Mouse (Mus musculus) intestine, postnatal 0 days (tissue): ENCODE data around the gene Prmt3. TPM values are rescaled to one million over a fixed set of nuclear protein-coding genes. Genes with fewer than 3 reads are reported as not detected.

Source experiments
- ATAC-seq: fragments of 200-750 bp; cut with Nextera tagmentation; 2 replicates; pipeline ENCODE4 v1.8.0; 2017; ENCODE audit warnings: mild to moderate bottlenecking, moderate TSS enrichment, moderate library complexity
- H3K27ac ChIP-seq: fragments of 300-500 bp; sonication (generic); 2 replicates; pipeline ENCODE4 v1.5.1; 2014; ENCODE audit warnings: mild to moderate bottlenecking, low read depth, low read length, moderate library complexity
- H3K27me3 ChIP-seq: fragments of 300-500 bp; sonication (generic); replicated peaks from 2 replicates; pipeline ENCODE4 v1.6.1; 2014; ENCODE audit warnings: low read length, mixed read lengths; ENCODE audit not compliant: control insufficient read depth, insufficient read depth
- H3K36me3 ChIP-seq: fragments of 300-500 bp; sonication (generic); 2 replicates; pipeline ENCODE4 v1.6.1; 2014; ENCODE audit warnings: mild to moderate bottlenecking, moderate library complexity; ENCODE audit not compliant: control insufficient read depth, insufficient read depth
- H3K4me1 ChIP-seq: fragments of 300-500 bp; sonication (generic); replicated peaks from 2 replicates; pipeline ENCODE4 v1.6.1; 2014; ENCODE audit warnings: antibody characterized with exemption, low read length, mixed read lengths; ENCODE audit not compliant: control insufficient read depth, insufficient read depth
- H3K4me2 ChIP-seq: fragments of 300-500 bp; sonication (generic); replicated peaks from 2 replicates; pipeline ENCODE4 v1.6.1; 2014; ENCODE audit warnings: low read depth, mild to moderate bottlenecking, moderate library complexity
- H3K4me3 ChIP-seq: fragments of 300-500 bp; sonication (generic); 2 replicates; pipeline ENCODE4 v1.5.1; 2014; ENCODE audit warnings: low read depth, low read length
- H3K9ac ChIP-seq: fragments of 300-500 bp; sonication (generic); 2 replicates; pipeline ENCODE4 v1.6.1; 2014; ENCODE audit warnings: mild to moderate bottlenecking, low read depth, low read length
- H3K9me3 ChIP-seq: fragments of 300-500 bp; sonication (generic); 2 replicates; pipeline ENCODE4 v1.6.1; 2016; ENCODE audit warnings: mixed run types; ENCODE audit not compliant: control insufficient read depth
- CTCF ChIP-seq: sonication (generic); IDR thresholded peaks from 2 replicates; pipeline ENCODE4 v1.5.1; 2016; ENCODE audit warnings: low read depth, mild to moderate bottlenecking, control low read depth, antibody characterized with exemption, moderate library complexity
- WGBS: fragments of 180-500 bp; shearing (Covaris S2); extraction: QIAGEN DNeasy Blood & Tissue Kit; methylation state at CpG from one replicate; pipeline ENCODE4 v1.1.7; 2014; 5-methylcytosine and 5-hydroxymethylcytosine counted together
- polyA plus RNA-seq: library from polyadenylated mRNA; unstranded; fragments of >200 nt; fragmentation: Nextera tagmentation; extraction: Ambion mirVana; gene quantifications from 2 replicates; pipeline ENCODE4 v1.2.1, GENCODE M21; 2015

Gene Prmt3
- polyA plus RNA-seq: 15.7 and 16.9 TPM in 2 replicates

DNA sequence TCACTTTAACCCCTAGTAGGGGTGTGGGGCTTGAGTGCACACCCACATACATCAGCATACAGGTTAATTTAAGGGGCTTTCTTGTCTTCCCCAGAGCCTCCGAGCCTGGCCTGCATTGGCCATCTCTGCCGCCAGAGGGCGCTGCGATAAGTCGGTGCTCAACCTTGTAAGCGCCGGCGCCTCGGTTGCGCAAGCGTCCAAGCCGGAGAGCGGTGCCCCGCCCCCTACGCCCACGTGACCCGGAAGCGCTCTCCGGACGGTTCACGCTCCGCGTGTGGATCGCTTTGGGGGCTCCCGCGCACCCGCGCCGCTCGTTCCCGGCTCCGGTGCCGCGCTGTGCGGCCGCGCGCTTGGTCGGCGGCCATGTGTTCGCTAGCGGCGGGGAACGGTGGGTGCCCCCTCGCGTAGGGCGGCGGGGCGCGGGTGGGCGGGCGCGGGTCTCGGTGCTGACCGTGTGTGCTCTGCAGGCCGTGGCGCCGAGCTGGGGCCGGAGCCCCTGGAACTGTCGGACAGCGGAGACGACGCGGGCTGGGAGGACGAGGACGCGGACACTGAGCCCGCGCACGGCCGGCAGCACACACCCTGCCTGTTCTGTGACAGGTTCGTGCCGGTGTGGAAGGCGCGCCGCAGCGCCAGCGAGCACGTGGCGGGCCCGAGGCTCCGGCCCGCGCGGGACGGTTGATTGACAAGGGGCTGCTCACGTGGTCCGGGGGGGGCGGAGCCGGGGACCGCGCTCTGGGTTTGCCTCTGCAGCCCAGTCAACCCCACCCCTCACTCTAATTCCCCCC lies at the start of gene Prmt3:
Prmt3 (plus strand) TSS at position 233 of the 788 bp plus-strand sequence.
- peak; percentile 98 for TF ChIP-seq CTCF
- Histone ChIP-seq H3K36me3 (peaks cover 13% of the 10 kb centered on the region), H3K9ac (peak within 1 kb of the TSS; percentile 86), H3K9me3 (no peaks in the 10 kb centered on the region), H3K4me3 (peak within 1 kb of the TSS; percentile 74), H3K4me2 (peak within 1 kb of the TSS; percentile 97), H3K4me1 (no peaks in the 10 kb centered on the region), H3K27me3 (no peaks in the 10 kb centered on the region), H3K27ac (peak within 1 kb of the TSS; percentile 60; the same call in 1 of the 2 replicates)
- under 1% methylated on average over 91 of the region's 92 CpGs for WGBS
- ATAC-seq: peak; percentile 93

DNA sequence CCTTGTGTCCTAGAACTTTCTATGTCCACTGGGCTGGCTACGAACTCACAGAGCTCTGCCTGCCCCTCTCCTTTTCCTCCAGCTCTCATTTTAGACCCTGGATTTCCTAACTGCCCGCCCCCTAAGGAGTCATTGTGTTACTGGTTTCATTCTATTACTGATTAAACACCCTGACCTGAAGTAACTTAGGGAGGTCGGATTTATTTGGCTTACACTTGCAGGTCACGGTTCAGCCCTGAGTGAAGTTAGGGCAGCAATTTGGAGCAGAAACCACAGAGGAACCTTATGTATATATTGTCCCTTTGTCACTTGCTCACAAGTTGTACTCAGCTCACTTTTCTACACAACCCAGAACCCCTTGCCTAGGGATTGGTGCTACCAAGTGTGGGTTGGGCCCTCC lies 43.8 kb upstream of the Prmt3 start:
- TF ChIP-seq CTCF: no peak
- 0 out of 2 replicates have a peak, but pooled peaks cover 2% of the 10 kb centered on the region for H3K9me3 ChIP-seq
- H3K4me2 ChIP-seq: no peak overlapping the region
- no peaks in the 10 kb centered on the region for H3K27me3 ChIP-seq
- H3K4me1 ChIP-seq: no peaks in the 10 kb centered on the region
- H3K4me3 ChIP-seq: no peak overlapping the region
- H3K36me3 ChIP-seq: no peaks in the 10 kb centered on the region
- no peak for ATAC-seq
- no peak overlapping the region for H3K27ac ChIP-seq
- no peak overlapping the region for H3K9ac ChIP-seq
- WGBS: 46% methylated on average over 4 of the region's 4 CpGs

GRCm38 (mm10) chr7:49739448-49739847 lies 38.7 kb upstream of the Prmt3 start:
- Histone ChIP-seq H3K27me3 (no peaks in the 10 kb centered on the region), H3K9me3 (0 out of 2 replicates have a peak, but pooled peaks cover 2% of the 10 kb centered on the region), H3K4me3 (no peak overlapping the region), H3K4me2 (no peak overlapping the region), H3K27ac (no peak overlapping the region), H3K36me3 (no peaks in the 10 kb centered on the region), H3K9ac (no peak overlapping the region), H3K4me1 (no peaks in the 10 kb centered on the region)
- no peak for ATAC-seq
- TF ChIP-seq CTCF: no peak
- WGBS: 51% methylated on average over 8 of the region's 8 CpGs

GRCm38 (mm10) chr7:49741474-49741873 lies 36.7 kb upstream of the Prmt3 start:
- H3K27me3 ChIP-seq: no peaks in the 10 kb centered on the region
- no peaks in the 10 kb centered on the region for H3K4me1 ChIP-seq
- H3K9ac ChIP-seq: no peak overlapping the region
- no peak overlapping the region for H3K27ac ChIP-seq
- no peak overlapping the region for H3K4me2 ChIP-seq
- no peaks in the 10 kb centered on the region for H3K36me3 ChIP-seq
- TF ChIP-seq CTCF: no peak
- 41% methylated on average over 5 of the region's 5 CpGs for WGBS
- ATAC-seq: no peak
- H3K9me3 ChIP-seq: 0 out of 2 replicates have a peak, but pooled peaks cover 2% of the 10 kb centered on the region
- H3K4me3 ChIP-seq: no peak overlapping the region

DNA sequence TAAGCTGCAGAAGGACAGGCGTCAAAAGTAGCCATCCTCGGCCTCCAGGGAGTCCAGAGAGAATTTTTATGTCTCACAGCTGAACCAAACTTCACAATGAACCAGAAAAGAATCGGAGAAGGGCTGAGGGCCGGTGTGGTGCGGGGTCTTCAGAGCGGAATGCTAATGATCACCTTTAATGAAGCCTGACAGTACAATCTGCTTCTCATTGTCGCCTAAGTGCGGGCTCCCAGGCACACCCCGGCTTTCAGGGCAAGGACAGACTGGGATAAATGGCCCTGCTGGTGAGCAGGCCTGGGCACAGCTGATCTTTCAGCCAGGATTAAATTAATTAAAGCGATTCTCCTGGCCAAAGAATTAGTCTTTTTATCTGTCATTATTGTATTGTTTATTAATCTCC lies 36.2 kb upstream of the Prmt3 start:
- H3K4me1 ChIP-seq: no peaks in the 10 kb centered on the region
- H3K27me3 ChIP-seq: no peaks in the 10 kb centered on the region
- no peak overlapping the region for H3K4me3 ChIP-seq
- H3K9me3 ChIP-seq: 0 out of 2 replicates have a peak, but pooled peaks cover 2% of the 10 kb centered on the region
- no peak for ATAC-seq
- H3K27ac ChIP-seq: no peak overlapping the region
- H3K4me2 ChIP-seq: no peak overlapping the region
- H3K36me3 ChIP-seq: no peaks in the 10 kb centered on the region
- 57% methylated on average over 10 of the region's 10 CpGs for WGBS
- no peak for TF ChIP-seq CTCF
- H3K9ac ChIP-seq: no peak overlapping the region

DNA sequence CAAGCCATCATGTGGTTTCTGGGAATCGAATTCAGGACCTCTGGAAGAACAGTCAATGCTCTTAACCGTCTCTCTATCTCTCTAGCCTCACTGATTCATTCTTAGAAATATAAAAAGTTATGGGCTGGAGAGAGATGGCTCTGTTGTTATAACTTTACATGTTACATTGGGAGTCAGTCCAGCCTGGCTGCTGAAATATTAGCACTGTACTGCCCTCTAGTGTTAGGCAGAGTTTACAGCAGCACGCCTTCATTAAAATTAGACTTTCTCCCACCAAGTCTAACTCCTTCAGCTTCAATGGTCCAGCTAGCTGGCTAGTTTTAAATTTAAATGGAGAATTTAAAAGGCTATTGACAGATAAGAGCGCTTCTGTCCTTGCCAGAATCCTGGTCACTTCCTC lies 27.0 kb upstream of the Prmt3 start:
- ATAC-seq: no peak
- WGBS: 8% methylated on average over 4 of the region's 4 CpGs
- Histone ChIP-seq H3K27ac (no peak overlapping the region), H3K4me3 (no peak overlapping the region), H3K9me3 (no peaks in the 10 kb centered on the region), H3K9ac (no peak overlapping the region), H3K4me2 (no peak overlapping the region), H3K36me3 (no peaks in the 10 kb centered on the region), H3K4me1 (no peaks in the 10 kb centered on the region), H3K27me3 (0 out of 2 replicates have a peak, but pooled peaks cover 6% of the 10 kb centered on the region)
- peak; percentile 85 for TF ChIP-seq CTCF
